Mouse (Mus musculus) ES-Bruce4 (cell line): ENCODE results near the gene Car11.

Experiments
- CTCF ChIP-seq: IDR thresholded peaks from one replicate; pipeline ENCODE4 v1.8.1; 2011; ENCODE audit warnings: low read depth, low read length
- POLR2A ChIP-seq: IDR thresholded peaks from one replicate; pipeline ENCODE4 v1.8.1; 2011; ENCODE audit warnings: low read length; ENCODE audit not compliant: insufficient read depth

GRCm38 (mm10) chr7:45741308-45741707 is 41.7 kb downstream of the Car11 start:
- no peak for TF ChIP-seq POLR2A
- TF ChIP-seq CTCF = no peak
